Mouse (Mus musculus) ES-Bruce4 (cell line): ENCODE measurements at regions not wholly inside any gene's neighbourhood (a gene's known extent, or its start where the extent isn't known, plus 50 kb on each side); places are given as distances from the start of the nearest gene placed in this dataset.

Experiments used
- H3K27ac ChIP-seq: 2 replicates; pipeline ENCODE4 v1.5.1; 2012; ENCODE audit warnings: low read length, inconsistent platforms; ENCODE audit not compliant: insufficient read depth
- H3K27me3 ChIP-seq: 2 replicates; pipeline ENCODE4 v1.6.1; 2012; ENCODE audit warnings: mild to moderate bottlenecking, low read length, inconsistent platforms; ENCODE audit not compliant: control insufficient read depth, poor library complexity, insufficient read depth, severe bottlenecking
- H3K36me3 ChIP-seq: 2 replicates; pipeline ENCODE4 v1.6.1; 2012; ENCODE audit warnings: inconsistent platforms, mild to moderate bottlenecking, low read length, moderate library complexity; ENCODE audit not compliant: control insufficient read depth, poor library complexity, insufficient read depth, severe bottlenecking
- H3K4me1 ChIP-seq: one replicate; pipeline ENCODE4 v1.8.1; 2011; ENCODE audit warnings: low read length; ENCODE audit not compliant: control insufficient read depth, insufficient read depth
- H3K4me3 ChIP-seq: 2 replicates; pipeline ENCODE4 v1.5.1; 2011; ENCODE audit warnings: low read depth, mild to moderate bottlenecking, low read length
- H3K9ac ChIP-seq: 2 replicates; pipeline ENCODE4 v1.6.1; 2012; ENCODE audit warnings: low read depth, mild to moderate bottlenecking, inconsistent platforms; ENCODE audit not compliant: poor library complexity, severe bottlenecking
- H3K9me3 ChIP-seq: replicated peaks from 2 replicates; pipeline ENCODE4 v1.6.1; 2012; ENCODE audit warnings: mild to moderate bottlenecking, low read length, inconsistent platforms; ENCODE audit not compliant: control insufficient read depth, poor library complexity, insufficient read depth, severe bottlenecking
- CTCF ChIP-seq: IDR thresholded peaks from one replicate; pipeline ENCODE4 v1.8.1; 2011; ENCODE audit warnings: low read depth, low read length
- EP300 ChIP-seq: IDR thresholded peaks from 2 replicates; pipeline ENCODE4 v1.6.1; 2011; ENCODE audit warnings: low read depth, low read length; ENCODE audit not compliant: insufficient read depth
- POLR2A ChIP-seq: IDR thresholded peaks from one replicate; pipeline ENCODE4 v1.8.1; 2011; ENCODE audit warnings: low read length; ENCODE audit not compliant: insufficient read depth

GRCm38 (mm10) chr2:124919762-124920255 lies 148.1 kb upstream of the Slc24a5 start:
- no peak overlapping the region for H3K9ac ChIP-seq
- H3K4me3 ChIP-seq, result no peak overlapping the region
- H3K27ac ChIP-seq, result no peak overlapping the region
- no peaks in the 10 kb centered on the region for H3K36me3 ChIP-seq
- no peak for TF ChIP-seq POLR2A
- no peak for TF ChIP-seq CTCF
- TF ChIP-seq EP300, result no peak
- no peaks in the 10 kb centered on the region for H3K4me1 ChIP-seq
- no peaks in the 10 kb centered on the region for H3K27me3 ChIP-seq
- H3K9me3 ChIP-seq, result no peaks in the 10 kb centered on the region

- no peak for TF ChIP-seq EP300
- no peak for TF ChIP-seq CTCF
- TF ChIP-seq POLR2A, result no peak
- H3K4me1 ChIP-seq, result no peaks in the 10 kb centered on the region
- no peak overlapping the region for H3K27ac ChIP-seq
- no peaks in the 10 kb centered on the region for H3K9me3 ChIP-seq
- H3K4me3 ChIP-seq, result no peak overlapping the region
- H3K36me3 ChIP-seq, result no peaks in the 10 kb centered on the region
- no peak overlapping the region for H3K9ac ChIP-seq
- H3K27me3 ChIP-seq, result no peaks in the 10 kb centered on the region
Measured at GRCm38 (mm10) chr2:124920265-124920664, 147.7 kb upstream of the Slc24a5 start.

GRCm38 (mm10) chr2:124927882-124928758 lies 139.8 kb upstream of the Slc24a5 start:
- TF ChIP-seq EP300, result no peak
- Histone ChIP-seq H3K4me1 (no peaks in the 10 kb centered on the region), H3K36me3 (no peaks in the 10 kb centered on the region), H3K4me3 (no peak overlapping the region), H3K27me3 (no peaks in the 10 kb centered on the region), H3K9me3 (no peaks in the 10 kb centered on the region), H3K9ac (no peak overlapping the region), H3K27ac (no peak overlapping the region)

GRCm38 (mm10) chr2:124928759-124929113 lies 139.2 kb upstream of the Slc24a5 start:
- Histone ChIP-seq H3K27me3 (no peaks in the 10 kb centered on the region), H3K4me3 (no peak overlapping the region), H3K4me1 (no peaks in the 10 kb centered on the region), H3K9ac (no peak overlapping the region), H3K27ac (no peak overlapping the region), H3K36me3 (no peaks in the 10 kb centered on the region), H3K9me3 (no peaks in the 10 kb centered on the region)
- TF ChIP-seq POLR2A (no peak), EP300 (no peak), CTCF (no peak)

- H3K4me3 ChIP-seq, result no peak overlapping the region
- H3K27ac ChIP-seq, result no peak overlapping the region
- H3K4me1 ChIP-seq, result no peaks in the 10 kb centered on the region
- TF ChIP-seq POLR2A, result no peak
- TF ChIP-seq EP300, result no peak
- TF ChIP-seq CTCF, result no peak
- no peaks in the 10 kb centered on the region for H3K36me3 ChIP-seq
- no peaks in the 10 kb centered on the region for H3K9me3 ChIP-seq
- H3K9ac ChIP-seq, result no peak overlapping the region
- H3K27me3 ChIP-seq, result no peaks in the 10 kb centered on the region
Measured at GRCm38 (mm10) chr2:124930719-124931118, 137.2 kb upstream of the Slc24a5 start.

GRCm38 (mm10) chr2:124932566-124932965 lies 135.4 kb upstream of the Slc24a5 start:
- H3K27ac ChIP-seq, result no peak overlapping the region
- TF ChIP-seq CTCF (no peak), EP300 (no peak), POLR2A (no peak)
- no peaks in the 10 kb centered on the region for H3K9me3 ChIP-seq
- no peaks in the 10 kb centered on the region for H3K4me1 ChIP-seq
- no peaks in the 10 kb centered on the region for H3K27me3 ChIP-seq
- H3K36me3 ChIP-seq, result no peaks in the 10 kb centered on the region
- H3K9ac ChIP-seq, result no peak overlapping the region
- H3K4me3 ChIP-seq, result no peak overlapping the region
